24 mouse cellular contexts compared by ENCODE assay signal in the genomic region with DNA sequence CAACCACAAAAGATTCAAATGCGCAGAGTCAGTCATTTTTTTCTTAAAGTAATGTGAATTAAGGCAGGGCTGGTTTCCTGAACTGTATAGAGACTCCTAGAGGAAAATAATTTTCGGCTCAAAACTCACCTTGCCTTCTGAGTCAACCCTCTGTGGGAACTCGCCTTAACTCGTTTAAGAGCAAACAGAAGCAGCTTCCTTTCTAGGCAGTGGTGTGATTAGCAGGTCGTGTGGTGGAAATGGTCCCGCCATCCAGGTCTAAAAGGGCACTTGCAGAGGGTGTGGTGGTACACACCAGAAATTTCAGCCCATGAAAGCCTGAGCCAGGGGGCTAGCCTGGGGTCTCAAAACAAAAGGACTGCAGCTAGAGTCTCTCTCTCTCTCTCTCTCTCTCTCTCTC. TPM values are rescaled to one million over a fixed set of nuclear protein-coding genes. Genes with fewer than 3 reads are reported as not detected.
DNase-seq lines count a peak whose midpoint lies in the region; ATAC-seq and TF ChIP-seq lines count a peak whose summit lies in the region.
"Had no signal": no experiment of that assay in that cellular context is flagged by ENCODE, and none has a peak within 500 bp of the region (broad histone marks: within the 10 kb centered on the region; RNA-seq: fewer than 3 reads in every experiment).

No protein-coding gene starts in this region.

- H3K36me3 ChIP-seq in stomach, embryonic 16.5 days (ENCODE audit: control insufficient read depth, insufficient read depth, low read length), result no peaks in the 10 kb centered on the region
- no peaks in the 10 kb centered on the region for H3K36me3 ChIP-seq in stomach, postnatal 0 days (ENCODE audit: control insufficient read depth, insufficient read depth, low read length)
- H3K36me3 ChIP-seq: embryonic facial prominence, embryonic 13.5 days; embryonic facial prominence, embryonic 15.5 days; forebrain, embryonic 10.5 days; forebrain, embryonic 12.5 days had no signal

- no peak for TF ChIP-seq EP300 in stomach, postnatal 0 days (optimal IDR thresholded peaks at IDR 0.05)

- H3K4me3 ChIP-seq in stomach, embryonic 16.5 days (replicated peaks; ENCODE audit: low read length), result no peak overlapping the region
- H3K4me3 ChIP-seq in stomach, postnatal 0 days (ENCODE audit: low read depth, low read length), result no peak overlapping the region
- H3K4me3 ChIP-seq: embryonic facial prominence, embryonic 13.5 days; embryonic facial prominence, embryonic 15.5 days; erythroblast, embryonic 14.5 days; forebrain, embryonic 10.5 days; forebrain, embryonic 12.5 days had no signal

- peak; percentile 62; the same call in 1 of the 2 replicates for ATAC-seq in stomach, embryonic 16.5 days (ENCODE audit: insufficient read depth, low FRiP score)
- peak; percentile 86 for ATAC-seq in stomach, postnatal 0 days (ENCODE audit: low FRiP score, low TSS enrichment)
- ATAC-seq: forebrain, embryonic 14.5 days; forebrain, embryonic 16.5 days had no signal

- no peaks in the 10 kb centered on the region for H3K27me3 ChIP-seq in stomach, embryonic 16.5 days (ENCODE audit: control insufficient read depth, insufficient read depth, low read length)
- H3K27me3 ChIP-seq in stomach, postnatal 0 days (ENCODE audit: control insufficient read depth, insufficient read depth, low read length), result no peaks in the 10 kb centered on the region
- H3K27me3 ChIP-seq: embryonic facial prominence, embryonic 13.5 days; embryonic facial prominence, embryonic 15.5 days; forebrain, embryonic 12.5 days had no signal

- H3K27ac ChIP-seq in stomach, embryonic 16.5 days (ENCODE audit: low read length), result peak overlapping the region; percentile 58
- H3K27ac ChIP-seq in stomach, postnatal 0 days (replicated peaks), result peak overlapping the region; percentile 45
- H3K27ac ChIP-seq: embryonic facial prominence, embryonic 13.5 days; embryonic facial prominence, embryonic 15.5 days; forebrain, embryonic 10.5 days; forebrain, embryonic 12.5 days had no signal

- H3K4me1 ChIP-seq in stomach, embryonic 16.5 days (ENCODE audit: control insufficient read depth, insufficient read depth, low read length), result 0 out of 2 replicates have a peak, but pooled peaks cover 4% of the 10 kb centered on the region
- H3K4me1 ChIP-seq in stomach, postnatal 0 days (replicated peaks; ENCODE audit: control insufficient read depth, insufficient read depth), result no peaks in the 10 kb centered on the region
- H3K4me1 ChIP-seq: embryonic facial prominence, embryonic 13.5 days; embryonic facial prominence, embryonic 15.5 days; forebrain, embryonic 10.5 days; forebrain, embryonic 12.5 days had no signal

- intact Hi-C loops in heart, postnatal 36 days (cut with DNase I), result no loop called here

- H3K9me3 ChIP-seq in stomach, embryonic 16.5 days (replicated peaks; ENCODE audit: control insufficient read depth, low read length), result no peaks in the 10 kb centered on the region
- H3K9me3 ChIP-seq in stomach, postnatal 0 days (ENCODE audit: control insufficient read depth, low read length), result no peaks in the 10 kb centered on the region
- H3K9me3 ChIP-seq: embryonic facial prominence, embryonic 13.5 days; embryonic facial prominence, embryonic 15.5 days; forebrain, embryonic 10.5 days; forebrain, embryonic 12.5 days had no signal

- H3K9ac ChIP-seq in stomach, embryonic 16.5 days (ENCODE audit: low read length), result no peak overlapping the region
- H3K9ac ChIP-seq in stomach, postnatal 0 days (ENCODE audit: low read length), result no peak overlapping the region
- H3K9ac ChIP-seq: embryonic facial prominence, embryonic 13.5 days; embryonic facial prominence, embryonic 15.5 days; forebrain, embryonic 12.5 days had no signal

- 51% methylated on average over 6 of the region's 6 CpGs for WGBS in stomach, embryonic 16.5 days
- 60% methylated on average over 6 of the region's 6 CpGs for WGBS in stomach, postnatal 0 days

- H3K4me2 ChIP-seq in stomach, embryonic 16.5 days (ENCODE audit: low read depth, low read length), result no peak overlapping the region
- no peak overlapping the region for H3K4me2 ChIP-seq in stomach, postnatal 0 days (replicated peaks; ENCODE audit: low read depth)
- H3K4me2 ChIP-seq: embryonic facial prominence, embryonic 13.5 days; embryonic facial prominence, embryonic 15.5 days; forebrain, embryonic 12.5 days had no signal

- DNase-seq in heart, adult 11 months, result peak; percentile 82
- no peak for DNase-seq in heart, postnatal 36 days
- DNase-seq in stomach, postnatal 0 days (ENCODE audit: low spot score), result peak; percentile 44
- DNase-seq in right cerebral cortex, postnatal 10 days (ENCODE audit: low spot score in 2 of 2), result no peak
- DNase-seq: adrenal gland, adult 2 months; adrenal gland, postnatal 10 days; adrenal gland, postnatal 25 days; cerebellum, adult 11 months; cerebellum, adult 18-20 months; cerebellum, adult 8-10 months; cerebellum, adult 9-11 months; cerebellum, postnatal 14 days; cerebellum, postnatal 36 days; embryo, embryonic 11 days had no signal

- TF ChIP-seq CTCF in stomach, postnatal 0 days (IDR thresholded peaks at IDR 0.05; ENCODE audit: low read depth), result no peak

RNA-seq across cellular contexts. Expression of gene Il33, which starts 32.1 kb away (rescaled TPM):
- total RNA-seq in heart, postnatal 36 days (2021), result 1 to 10 TPM; 6.1 to 7.0 TPM
- 14.9 and 15.0 TPM in 2 replicates for polyA plus RNA-seq in stomach, embryonic 16.5 days (2015; fragmentation: Nextera tagmentation; extraction: Ambion mirVana)
- polyA plus RNA-seq in stomach, postnatal 0 days (2015; fragmentation: Nextera tagmentation; extraction: Ambion mirVana), result 54.4 and 63.6 TPM in 2 replicates
- total RNA-seq: common myeloid progenitor, adult 5-6 weeks; MEL had no signal
- polyA plus RNA-seq: erythroblast, embryonic 14.5 days had no signal

Comparison
In these comparisons a context has a peak if more than half of its experiments do, and no peak if none do; other contexts are left out.
1. DNase-seq: peak in heart, adult 11 months (single experiment) and stomach, postnatal 0 days (single experiment); none in heart, postnatal 36 days (0 of 2) and right cerebral cortex, postnatal 10 days (0 of 2).